Mouse (Mus musculus): ENCODE data around the gene Arl6.

GRCm38 (mm10) chr16:59564025-59564424 lies 75.2 kb downstream of the Arl6 start:
- TF ChIP-seq CTCF (IDR thresholded peaks at IDR 0.05; ENCODE audit: low read depth, low read length) = no peak
- TF ChIP-seq POLR2A (IDR thresholded peaks at IDR 0.05; ENCODE audit: borderline replicate concordance, low read depth, low read length) = no peak

Measured in bone marrow macrophage, adult 2 months (primary cell).